Mouse (Mus musculus): Measurements from ENCODE around the gene Rabac1.
A peak's percentile ranks its signal among the peaks of the same experiment; 100 is the strongest.

GRCm38 (mm10) chr7:24971261-24971971 is 1.1 kb downstream of the Rabac1 start:
- TF ChIP-seq ZC3H11A (IDR thresholded peaks at IDR 0.05; ENCODE audit: borderline replicate concordance, low read depth, low read length) (0 out of 2 replicates have a peak, but pooled peaks have one; percentile 3), CHD2 (IDR thresholded peaks at IDR 0.05; ENCODE audit: low read depth, low read length) (no peak), MAFK (IDR thresholded peaks at IDR 0.05; ENCODE audit: insufficient read depth, low read depth, low read length) (no peak), ZNF384 (IDR thresholded peaks at IDR 0.05; ENCODE audit: low read depth, low read length) (no peak)

All from ES-E14 (cell line).